ENCODE assay signal across 10 mouse cellular contexts in the genomic region with DNA sequence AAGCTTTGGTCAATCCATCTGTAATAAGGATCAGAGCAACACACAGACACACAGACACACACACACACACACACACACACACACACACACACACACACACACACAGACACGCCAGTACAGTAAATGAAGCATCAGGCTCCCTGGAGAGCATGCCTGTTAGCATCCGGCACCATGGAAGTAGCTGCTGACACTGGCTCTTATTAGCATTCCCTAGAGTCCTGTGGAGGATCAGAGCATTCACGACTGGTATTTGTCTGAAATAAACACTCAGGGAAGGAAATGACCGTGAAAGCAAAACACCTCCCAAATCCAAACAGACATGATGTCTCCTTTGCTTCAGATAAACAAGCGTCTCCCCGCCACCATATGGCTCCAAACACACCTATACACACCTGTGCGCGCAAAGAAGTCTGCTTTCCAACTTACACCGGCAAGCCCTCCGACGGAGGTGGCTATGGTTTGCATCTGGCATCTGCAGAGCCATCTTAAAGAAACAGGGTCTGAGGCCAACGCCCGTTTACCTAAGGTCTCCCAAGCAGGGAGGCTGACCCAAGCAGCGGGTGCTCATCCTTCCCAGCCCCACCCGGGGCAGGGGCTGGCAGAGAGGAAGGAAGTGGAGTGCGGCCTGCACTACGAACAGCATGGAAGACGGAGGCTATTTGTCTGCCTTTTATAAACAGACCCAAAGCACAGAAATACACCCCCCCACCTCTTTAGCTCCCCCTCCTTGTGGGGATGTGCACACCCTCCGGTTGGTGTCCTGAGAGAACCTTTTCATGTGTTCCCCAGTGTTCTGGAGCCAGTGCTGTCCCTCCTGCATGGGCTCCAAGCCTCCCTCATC. TPM values are rescaled to one million over a fixed set of nuclear protein-coding genes. Genes with fewer than 3 reads are reported as not detected.
DNase-seq lines count a peak whose midpoint lies in the region; ATAC-seq lines count a peak whose summit lies in the region.
"Had no signal": no experiment of that assay in that cellular context is flagged by ENCODE, and none has a peak within 500 bp of the region (broad histone marks: within the 10 kb centered on the region; RNA-seq: fewer than 3 reads in every experiment).

No protein-coding gene starts in this region.

- intact Hi-C loops in heart, postnatal 14 days (cut with DNase I) = loop anchor here (2.0 kb wide), 1 partner anchor 30 kb away; no protein-coding TSS in a partner anchor

- ATAC-seq in heart, embryonic 12.5 days (ENCODE audit: insufficient number of reproducible peaks, low FRiP score) = no peak
- no peak for ATAC-seq in heart, embryonic 16.5 days (replicated peaks; ENCODE audit: extremely low read depth, insufficient read depth, low FRiP score)
- ATAC-seq in lung, embryonic 16.5 days (ENCODE audit: low read depth) = no peak
- ATAC-seq: CD4-positive, CD25-positive, alpha-beta regulatory T cell, adult 4 months had no signal

- peaks cover 82% of the 10 kb centered on the region for H3K4me1 ChIP-seq in heart, embryonic 12.5 days (replicated peaks)
- H3K4me1 ChIP-seq in heart, embryonic 16.5 days (ENCODE audit: control insufficient read depth, insufficient read depth, low read length) = peaks cover 66% of the 10 kb centered on the region
- H3K4me1 ChIP-seq in lung, embryonic 16.5 days (replicated peaks; ENCODE audit: control insufficient read depth, insufficient read depth, low read length) = peaks cover 53% of the 10 kb centered on the region

- peak overlapping the region; percentile 32 for H3K4me2 ChIP-seq in heart, embryonic 12.5 days
- H3K4me2 ChIP-seq in heart, embryonic 16.5 days (ENCODE audit: low read depth, low read length) = no peak overlapping the region
- peak overlapping the region; percentile 26; the same call in 1 of the 2 replicates for H3K4me2 ChIP-seq in lung, embryonic 16.5 days (ENCODE audit: low read depth, low read length)
- H3K4me2 ChIP-seq: liver, embryonic 11.5 days had no signal

- no peak overlapping the region for H3K27ac ChIP-seq in heart, embryonic 12.5 days (ENCODE audit: poor library complexity, severe bottlenecking)
- H3K27ac ChIP-seq in heart, embryonic 16.5 days (ENCODE audit: low read length) = peak overlapping the region; percentile 44; the same call in 1 of the 2 replicates
- peak overlapping the region; percentile 32 for H3K27ac ChIP-seq in lung, embryonic 16.5 days (ENCODE audit: low read length)

- DNase-seq in heart, postnatal 14 days = no peak
- DNase-seq in MN1 (ENCODE audit: low spot score) = peak; percentile 81
- no peak for DNase-seq in left cerebral cortex, adult 8-10 months (ENCODE audit: low spot score in 2 of 2)
- no peak for DNase-seq in spleen, postnatal 4 days (ENCODE audit: low spot score in 2 of 2)
- DNase-seq in urinary bladder, adult 18-20 months (ENCODE audit: low spot score in 2 of 2) = no peak

- WGBS in heart, embryonic 12.5 days = 65% methylated on average over 19 of the region's 19 CpGs
- WGBS in heart, embryonic 16.5 days = 55% methylated on average over 19 of the region's 19 CpGs
- WGBS in lung, embryonic 16.5 days = 37% methylated on average over 19 of the region's 19 CpGs

- peaks cover 3% of the 10 kb centered on the region; the same call in 1 of the 2 replicates for H3K9me3 ChIP-seq in heart, embryonic 12.5 days (replicated peaks)
- no peaks in the 10 kb centered on the region for H3K9me3 ChIP-seq in heart, embryonic 16.5 days (replicated peaks; ENCODE audit: control insufficient read depth, low read length)
- H3K9me3 ChIP-seq in lung, embryonic 16.5 days (ENCODE audit: control insufficient read depth, low read length) = 0 out of 2 replicates have a peak, but pooled peaks cover 3% of the 10 kb centered on the region

- no peaks in the 10 kb centered on the region for H3K27me3 ChIP-seq in heart, embryonic 12.5 days (replicated peaks)
- H3K27me3 ChIP-seq in heart, embryonic 16.5 days (ENCODE audit: control insufficient read depth, insufficient read depth, low read length) = no peaks in the 10 kb centered on the region
- no peaks in the 10 kb centered on the region for H3K27me3 ChIP-seq in lung, embryonic 16.5 days (ENCODE audit: control insufficient read depth, insufficient read depth, low read depth, low read length)

- no peak overlapping the region; the same call in 1 of the 2 replicates for H3K9ac ChIP-seq in heart, embryonic 12.5 days
- 0 out of 2 replicates have a peak overlapping the region, but pooled peaks have one; percentile 25 for H3K9ac ChIP-seq in heart, embryonic 16.5 days (ENCODE audit: low read length)
- H3K9ac ChIP-seq in lung, embryonic 16.5 days (ENCODE audit: low read length) = no peak overlapping the region

- peaks cover 8% of the 10 kb centered on the region; the same call in 1 of the 2 replicates for H3K36me3 ChIP-seq in heart, embryonic 12.5 days
- H3K36me3 ChIP-seq in heart, embryonic 16.5 days (ENCODE audit: control insufficient read depth, insufficient read depth) = 0 out of 2 replicates have a peak, but pooled peaks cover 4% of the 10 kb centered on the region
- H3K36me3 ChIP-seq in lung, embryonic 16.5 days (ENCODE audit: control insufficient read depth, insufficient read depth, low read length) = no peaks in the 10 kb centered on the region

- no peak overlapping the region for H3K4me3 ChIP-seq in heart, embryonic 12.5 days
- no peak overlapping the region for H3K4me3 ChIP-seq in heart, embryonic 16.5 days (ENCODE audit: low read length)
- peak overlapping the region; percentile 1; the same call in 1 of the 2 replicates for H3K4me3 ChIP-seq in lung, embryonic 16.5 days (ENCODE audit: low read length)

RNA-seq across cellular contexts. Expression of a gene that starts 3.9 kb away (rescaled TPM):
- polyA plus RNA-seq in heart, embryonic 12.5 days (2016; fragmentation: Nextera tagmentation; extraction: Ambion mirVana) = 6.2 TPM in 2 replicates
- 10 to 100 TPM; 75.2 to 75.9 TPM for total RNA-seq in heart, postnatal 14 days (2021)
- 4.5 and 6.3 TPM in 2 replicates for polyA plus RNA-seq in heart, embryonic 16.5 days (2015; fragmentation: Nextera tagmentation; extraction: Ambion mirVana)
- 6.1 and 6.6 TPM in 2 replicates for polyA plus RNA-seq in lung, embryonic 16.5 days (2015; fragmentation: Nextera tagmentation; extraction: Ambion mirVana)
- 10 to 100 TPM; 29.9 to 33.2 (median 31.8) TPM for total RNA-seq in left cerebral cortex, adult 8-10 months (2022)
